Mouse (Mus musculus) intestine, postnatal 0 days (tissue): ENCODE results near the gene Gmds. TPM values are rescaled to one million over a fixed set of nuclear protein-coding genes. Genes with fewer than 3 reads are reported as not detected.

ENCODE experiments used
- ATAC-seq: fragments of 200-750 bp; cut with Nextera tagmentation; 2 replicates; pipeline ENCODE4 v1.8.0; 2017; ENCODE audit warnings: mild to moderate bottlenecking, moderate TSS enrichment, moderate library complexity
- H3K27ac ChIP-seq: fragments of 300-500 bp; sonication (generic); 2 replicates; pipeline ENCODE4 v1.5.1; 2014; ENCODE audit warnings: mild to moderate bottlenecking, low read depth, low read length, moderate library complexity
- H3K27me3 ChIP-seq: fragments of 300-500 bp; sonication (generic); replicated peaks from 2 replicates; pipeline ENCODE4 v1.6.1; 2014; ENCODE audit warnings: low read length, mixed read lengths; ENCODE audit not compliant: control insufficient read depth, insufficient read depth
- H3K36me3 ChIP-seq: fragments of 300-500 bp; sonication (generic); 2 replicates; pipeline ENCODE4 v1.6.1; 2014; ENCODE audit warnings: mild to moderate bottlenecking, moderate library complexity; ENCODE audit not compliant: control insufficient read depth, insufficient read depth
- H3K4me1 ChIP-seq: fragments of 300-500 bp; sonication (generic); replicated peaks from 2 replicates; pipeline ENCODE4 v1.6.1; 2014; ENCODE audit warnings: antibody characterized with exemption, low read length, mixed read lengths; ENCODE audit not compliant: control insufficient read depth, insufficient read depth
- H3K4me2 ChIP-seq: fragments of 300-500 bp; sonication (generic); replicated peaks from 2 replicates; pipeline ENCODE4 v1.6.1; 2014; ENCODE audit warnings: low read depth, mild to moderate bottlenecking, moderate library complexity
- H3K4me3 ChIP-seq: fragments of 300-500 bp; sonication (generic); 2 replicates; pipeline ENCODE4 v1.5.1; 2014; ENCODE audit warnings: low read depth, low read length
- H3K9ac ChIP-seq: fragments of 300-500 bp; sonication (generic); 2 replicates; pipeline ENCODE4 v1.6.1; 2014; ENCODE audit warnings: mild to moderate bottlenecking, low read depth, low read length
- H3K9me3 ChIP-seq: fragments of 300-500 bp; sonication (generic); 2 replicates; pipeline ENCODE4 v1.6.1; 2016; ENCODE audit warnings: mixed run types; ENCODE audit not compliant: control insufficient read depth
- CTCF ChIP-seq: sonication (generic); IDR thresholded peaks from 2 replicates; pipeline ENCODE4 v1.5.1; 2016; ENCODE audit warnings: low read depth, mild to moderate bottlenecking, control low read depth, antibody characterized with exemption, moderate library complexity
- WGBS: fragments of 180-500 bp; shearing (Covaris S2); extraction: QIAGEN DNeasy Blood & Tissue Kit; methylation state at CpG from one replicate; pipeline ENCODE4 v1.1.7; 2014; 5-methylcytosine and 5-hydroxymethylcytosine counted together
- polyA plus RNA-seq: library from polyadenylated mRNA; unstranded; fragments of >200 nt; fragmentation: Nextera tagmentation; extraction: Ambion mirVana; gene quantifications from 2 replicates; pipeline ENCODE4 v1.2.1, GENCODE M21; 2015

Gene Gmds
- polyA plus RNA-seq, 1 experiment from 2014 or later, result 126 TPM

- Histone ChIP-seq H3K27me3 (no peaks in the 10 kb centered on the region), H3K9ac (no peak overlapping the region), H3K27ac (no peak overlapping the region), H3K4me1 (no peaks in the 10 kb centered on the region), H3K9me3 (no peaks in the 10 kb centered on the region), H3K4me3 (no peak overlapping the region), H3K4me2 (no peak overlapping the region), H3K36me3 (no peaks in the 10 kb centered on the region)
- no peak for TF ChIP-seq CTCF
- WGBS, result 97% methylated on average over 1 of the region's 1 CpGs
- no peak for ATAC-seq
These were observed 513.4 kb downstream of the Gmds start for GRCm38 (mm10) chr13:31825180-31825579.

DNA sequence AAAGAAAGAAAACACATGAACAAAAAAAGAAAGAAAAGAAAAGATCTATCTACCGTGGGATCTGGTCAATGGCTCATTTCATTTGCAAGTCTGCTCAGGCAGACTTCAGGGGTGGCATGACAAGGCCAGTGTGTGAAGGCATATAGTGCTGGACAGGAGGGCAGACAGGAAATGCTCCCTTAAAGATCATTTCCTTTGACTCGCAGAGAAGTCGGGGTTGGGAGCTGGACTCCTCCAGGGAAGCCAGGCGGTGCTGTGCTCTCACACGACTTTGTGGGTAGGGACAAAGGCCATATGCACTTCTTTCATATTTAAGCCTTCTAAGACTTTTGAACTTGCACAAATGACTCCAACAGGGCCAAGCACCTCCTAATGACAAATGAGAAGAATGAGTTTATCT is 515.2 kb downstream of the Gmds start:
- Histone ChIP-seq H3K36me3 (no peaks in the 10 kb centered on the region), H3K9ac (no peak overlapping the region), H3K4me3 (no peak overlapping the region), H3K4me2 (no peak overlapping the region), H3K27me3 (no peaks in the 10 kb centered on the region), H3K27ac (no peak overlapping the region), H3K4me1 (no peaks in the 10 kb centered on the region), H3K9me3 (no peaks in the 10 kb centered on the region)
- ATAC-seq, result no peak
- WGBS, result 48% methylated on average over 5 of the region's 5 CpGs
- peak; percentile 21 for TF ChIP-seq CTCF

DNA sequence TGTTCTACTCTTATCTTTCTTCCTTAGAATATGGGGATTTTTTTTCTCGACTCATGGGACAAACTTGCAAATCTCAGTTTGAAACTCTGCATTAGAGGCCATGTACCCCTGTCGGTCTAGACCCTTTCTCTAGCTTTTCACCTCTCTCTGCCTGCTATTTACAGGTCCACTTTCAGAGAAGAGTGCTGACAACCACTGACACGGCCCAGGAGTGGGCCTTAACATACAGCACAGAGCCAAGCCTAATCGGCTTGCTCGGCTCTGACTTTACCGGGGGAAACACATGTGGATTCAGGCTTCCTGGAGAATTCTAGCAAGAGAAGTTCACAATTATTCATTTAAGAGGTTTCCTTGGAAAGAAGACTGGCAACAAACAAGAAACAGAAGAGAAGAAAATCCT is 517.5 kb downstream of the Gmds start:
- Histone ChIP-seq H3K4me2 (peak overlapping the region; percentile 55), H3K4me3 (peak overlapping the region; percentile 14; the same call in 1 of the 2 replicates), H3K27ac (no peak overlapping the region), H3K36me3 (no peaks in the 10 kb centered on the region), H3K9me3 (no peaks in the 10 kb centered on the region), H3K4me1 (no peaks in the 10 kb centered on the region), H3K9ac (no peak overlapping the region), H3K27me3 (no peaks in the 10 kb centered on the region)
- 42% methylated on average over 6 of the region's 6 CpGs for WGBS
- no peak for ATAC-seq
- no peak for TF ChIP-seq CTCF

GRCm38 (mm10) chr13:31820587-31821017 is 517.9 kb downstream of the Gmds start:
- Histone ChIP-seq H3K36me3 (no peaks in the 10 kb centered on the region), H3K9me3 (no peaks in the 10 kb centered on the region), H3K27ac (no peak overlapping the region), H3K4me2 (peak overlapping the region; percentile 55), H3K4me3 (peak overlapping the region; percentile 14; the same call in 1 of the 2 replicates), H3K9ac (no peak overlapping the region), H3K4me1 (no peaks in the 10 kb centered on the region), H3K27me3 (no peaks in the 10 kb centered on the region)
- TF ChIP-seq CTCF, result no peak
- no peak for ATAC-seq
- 25% methylated on average over 16 of the region's 16 CpGs for WGBS

DNA sequence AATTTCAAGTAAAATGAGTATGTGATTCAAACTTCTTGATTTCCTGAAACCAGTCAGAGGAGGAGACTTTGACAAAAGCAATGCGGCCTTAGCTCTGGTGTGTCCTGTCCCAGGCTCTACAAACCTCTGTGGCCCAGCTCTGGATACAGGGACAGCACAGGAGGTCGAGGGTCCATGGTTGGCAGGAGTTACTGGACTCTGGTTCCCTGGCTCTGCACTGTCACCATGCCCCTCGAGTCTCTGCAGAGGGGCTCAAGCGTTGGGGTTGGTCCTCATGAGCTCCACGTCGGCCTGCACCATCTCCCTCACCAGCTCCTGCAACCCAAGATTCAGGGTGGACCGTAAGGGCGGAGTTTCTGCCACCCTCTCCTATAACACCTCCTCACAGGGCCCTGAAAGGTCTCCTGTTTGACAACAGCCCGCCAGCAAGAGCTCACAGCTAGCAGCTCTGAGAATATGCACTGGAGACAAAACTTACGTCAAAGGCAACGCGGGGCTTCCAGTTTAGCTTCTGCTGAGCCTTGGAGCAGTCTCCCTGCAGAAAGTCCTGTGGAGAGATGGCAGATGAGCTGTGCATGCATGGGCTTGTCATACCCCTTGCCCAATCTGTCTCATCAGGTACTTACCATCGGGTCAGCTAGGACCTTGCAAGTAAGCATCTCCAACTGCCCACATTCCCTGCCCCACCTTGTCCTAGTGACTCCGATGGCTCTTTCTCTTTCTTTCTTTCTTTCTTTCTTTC is 518.7 kb downstream of the Gmds start:
- no peak for ATAC-seq
- Histone ChIP-seq H3K4me3 (no peak overlapping the region), H3K27ac (no peak overlapping the region), H3K36me3 (no peaks in the 10 kb centered on the region), H3K9ac (no peak overlapping the region), H3K9me3 (no peaks in the 10 kb centered on the region), H3K4me1 (no peaks in the 10 kb centered on the region), H3K4me2 (no peak overlapping the region), H3K27me3 (peaks cover 6% of the 10 kb centered on the region; the same call in 1 of the 2 replicates)
- TF ChIP-seq CTCF, result no peak
- 70% methylated on average over 14 of the region's 14 CpGs for WGBS

DNA sequence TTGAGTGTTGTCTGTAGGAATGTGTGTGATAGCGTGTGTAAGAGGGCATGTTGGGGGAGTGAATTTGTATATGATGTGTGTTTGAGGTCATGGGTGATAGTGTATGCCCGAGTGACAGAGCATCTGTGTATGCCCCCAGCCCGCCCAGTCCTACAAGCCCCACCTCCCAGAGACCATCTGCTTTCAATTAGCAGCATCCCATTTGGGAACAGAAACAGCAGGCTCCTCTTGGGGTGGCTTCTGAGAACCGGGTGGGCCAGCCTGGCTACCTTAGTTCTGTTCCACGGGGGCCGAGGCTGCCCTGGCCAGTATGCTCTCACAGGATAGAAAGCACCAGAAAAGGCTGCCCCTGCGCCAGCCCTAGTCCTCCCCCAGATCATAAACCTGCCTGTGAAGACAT is 520.2 kb downstream of the Gmds start:
- WGBS, result 79% methylated on average over 7 of the region's 7 CpGs
- Histone ChIP-seq H3K4me2 (no peak overlapping the region), H3K4me3 (no peak overlapping the region), H3K9me3 (no peaks in the 10 kb centered on the region), H3K27ac (no peak overlapping the region), H3K27me3 (peaks cover 17% of the 10 kb centered on the region), H3K36me3 (no peaks in the 10 kb centered on the region), H3K9ac (no peak overlapping the region), H3K4me1 (no peaks in the 10 kb centered on the region)
- TF ChIP-seq CTCF, result no peak
- ATAC-seq, result no peak
